In genomic region chr15:98799396-98799795, GRCm38 (mm10) we compare ENCODE assay signal across 8 mouse cellular contexts. TPM values are rescaled to one million over a fixed set of nuclear protein-coding genes. Genes with fewer than 3 reads are reported as not detected.
A peak's percentile ranks its signal among the peaks of the same experiment; 100 is the strongest.
DNase-seq lines count a peak whose midpoint lies in the region; ATAC-seq and TF ChIP-seq lines count a peak whose summit lies in the region.

No protein-coding gene starts in this region.

- H3K4me2 ChIP-seq in intestine, embryonic 14.5 days (ENCODE audit: low read length) = no peak overlapping the region
- no peak overlapping the region for H3K4me2 ChIP-seq in intestine, embryonic 16.5 days (ENCODE audit: low read depth, low read length)

- no peaks in the 10 kb centered on the region for H3K36me3 ChIP-seq in intestine, embryonic 14.5 days (ENCODE audit: control insufficient read depth, insufficient read depth, low read length)
- H3K36me3 ChIP-seq in intestine, embryonic 16.5 days (ENCODE audit: control insufficient read depth, insufficient read depth, low read length) = no peaks in the 10 kb centered on the region
- no peaks in the 10 kb centered on the region for H3K36me3 ChIP-seq in testis, adult 2 months (ENCODE audit: control insufficient read depth, insufficient read depth, low read length)

- H3K9ac ChIP-seq in intestine, embryonic 14.5 days (ENCODE audit: low read length) = no peak overlapping the region
- H3K9ac ChIP-seq in intestine, embryonic 16.5 days (ENCODE audit: low read depth, low read length) = no peak overlapping the region

- H3K4me1 ChIP-seq in intestine, embryonic 14.5 days (replicated peaks; ENCODE audit: control insufficient read depth, insufficient read depth, low read length) = 0 out of 2 replicates have a peak, but pooled peaks cover 4% of the 10 kb centered on the region
- peaks cover 9% of the 10 kb centered on the region; the same call in 1 of the 2 replicates for H3K4me1 ChIP-seq in intestine, embryonic 16.5 days (ENCODE audit: control insufficient read depth, insufficient read depth, low read length)
- H3K4me1 ChIP-seq in testis, adult 2 months (ENCODE audit: control insufficient read depth, insufficient read depth, low read length) = peaks cover 10% of the 10 kb centered on the region

- DNase-seq in intestine, embryonic 14.5 days (ENCODE audit: low spot score) = peak; percentile 96
- DNase-seq in cerebellum, postnatal 4 days (ENCODE audit: low spot score in 2 of 2) = peak; percentile 86 to 90
- peak; percentile 93 for DNase-seq in heart, postnatal 4 days
- peak; percentile 85 for DNase-seq in left cerebral cortex, postnatal 4 days
- DNase-seq in natural killer cell, adult 2 months (ENCODE audit: low spot score in 2 of 2) = peak; percentile 65 to 77

- H3K27ac ChIP-seq in intestine, embryonic 14.5 days (ENCODE audit: low read depth) = no peak overlapping the region
- H3K27ac ChIP-seq in intestine, embryonic 16.5 days (ENCODE audit: low read length) = no peak overlapping the region
- no peak overlapping the region for H3K27ac ChIP-seq in testis, adult 2 months (ENCODE audit: control insufficient read depth, insufficient read depth, low read depth, low read length)

- H3K9me3 ChIP-seq in intestine, embryonic 14.5 days (ENCODE audit: control insufficient read depth, low read length) = no peaks in the 10 kb centered on the region
- H3K9me3 ChIP-seq in intestine, embryonic 16.5 days (ENCODE audit: control insufficient read depth, low read length) = no peaks in the 10 kb centered on the region

- TF ChIP-seq CTCF in testis, adult 2 months (IDR thresholded peaks at IDR 0.05; ENCODE audit: control insufficient read depth, insufficient read depth, insufficient replicate concordance, low read depth, low read length) = peak; percentile 91

- H3K4me3 ChIP-seq in intestine, embryonic 14.5 days (ENCODE audit: low read depth, low read length) = no peak overlapping the region
- no peak overlapping the region for H3K4me3 ChIP-seq in intestine, embryonic 16.5 days (ENCODE audit: low read length)
- H3K4me3 ChIP-seq in testis, adult 2 months (ENCODE audit: control insufficient read depth, low read depth, low read length) = no peak overlapping the region

- no peak for TF ChIP-seq POLR2A in testis, adult 2 months (IDR thresholded peaks at IDR 0.05; ENCODE audit: control insufficient read depth, low read depth, low read length)

- intact Hi-C loops in left cerebral cortex, postnatal 4 days (cut with DNase I) = loop anchor here (5.0 to 10.0 kb wide), 2 partner anchors 137 to 225 kb away; partner anchors contain the start of genes 4930415O20Rik, Ccnt1 and Ddx23

- no peak for ATAC-seq in intestine, embryonic 14.5 days (replicated peaks; ENCODE audit: low FRiP score, low TSS enrichment, low read depth)
- ATAC-seq in intestine, embryonic 16.5 days = no peak
- peak; percentile 45 for ATAC-seq in activated CD4-positive, CD25-positive, alpha-beta regulatory T cell, adult 4 months

- 13% methylated on average over 12 of the region's 12 CpGs for WGBS in intestine, embryonic 14.5 days
- 11% methylated on average over 12 of the region's 12 CpGs for WGBS in intestine, embryonic 16.5 days

- peaks cover 99% of the 10 kb centered on the region for H3K27me3 ChIP-seq in intestine, embryonic 14.5 days (replicated peaks; ENCODE audit: control insufficient read depth, insufficient read depth, low read length)
- H3K27me3 ChIP-seq in intestine, embryonic 16.5 days (replicated peaks; ENCODE audit: control insufficient read depth, insufficient read depth, low read length) = peaks cover 76% of the 10 kb centered on the region
- 0 out of 2 replicates have a peak, but pooled peaks cover 3% of the 10 kb centered on the region for H3K27me3 ChIP-seq in testis, adult 2 months (ENCODE audit: control insufficient read depth, insufficient read depth, low read length)

RNA-seq across cellular contexts. Expression of gene Wnt1, which starts 9.7 kb away (rescaled TPM):
- not detected in 2 replicates for polyA plus RNA-seq in intestine, embryonic 14.5 days (2014; fragmentation: Nextera tagmentation; extraction: Ambion mirVana)
- polyA plus RNA-seq in intestine, embryonic 16.5 days (2015; fragmentation: Nextera tagmentation; extraction: Ambion mirVana) = not detected in 2 replicates
- not detected for polyA plus RNA-seq in activated CD4-positive, CD25-positive, alpha-beta regulatory T cell, adult 4 months (2017; shearing (Covaris generic))
- total RNA-seq in heart, postnatal 4 days (2021) = not detected
- not detected for total RNA-seq in left cerebral cortex, postnatal 4 days (2021)
- 3.5 and 4.0 TPM in 2 replicates for polyA plus RNA-seq in testis, adult 2 months (2012; rRNA removed)

RNA-seq across cellular contexts. Expression of gene Ddn, which starts 9.9 kb away (rescaled TPM):
- polyA plus RNA-seq in intestine, embryonic 14.5 days (2014; fragmentation: Nextera tagmentation; extraction: Ambion mirVana) = not detected in 2 replicates
- not detected in 2 replicates for polyA plus RNA-seq in intestine, embryonic 16.5 days (2015; fragmentation: Nextera tagmentation; extraction: Ambion mirVana)
- not detected for polyA plus RNA-seq in activated CD4-positive, CD25-positive, alpha-beta regulatory T cell, adult 4 months (2017; shearing (Covaris generic))
- total RNA-seq in heart, postnatal 4 days (2021) = 1 to 10 TPM in 1 of 2 experiments, under 1 TPM in 1; 0.93 to 1.2 TPM
- 100 to 1,000 TPM; 113 to 118 TPM for total RNA-seq in left cerebral cortex, postnatal 4 days (2021)
- 0.02 TPM in 1 of 2 replicates, not detected in the other for polyA plus RNA-seq in testis, adult 2 months (2012; rRNA removed)

RNA-seq across cellular contexts. Expression of gene Wnt10b, which starts 21.4 kb away (rescaled TPM):
- 0.12 TPM in 1 of 2 replicates, not detected in the other for polyA plus RNA-seq in intestine, embryonic 14.5 days (2014; fragmentation: Nextera tagmentation; extraction: Ambion mirVana)
- polyA plus RNA-seq in intestine, embryonic 16.5 days (2015; fragmentation: Nextera tagmentation; extraction: Ambion mirVana) = 0.09 TPM in 1 of 2 replicates, not detected in the other
- polyA plus RNA-seq in activated CD4-positive, CD25-positive, alpha-beta regulatory T cell, adult 4 months (2017; shearing (Covaris generic)) = under 1 TPM in 1 of 2 experiments, not detected in 1; 0.22 TPM
- under 1 TPM; 0.36 to 0.50 TPM for total RNA-seq in heart, postnatal 4 days (2021)
- under 1 TPM; 0.36 to 0.40 TPM for total RNA-seq in left cerebral cortex, postnatal 4 days (2021)
- polyA plus RNA-seq in testis, adult 2 months (2012; rRNA removed) = 0.47 and 0.67 TPM in 2 replicates

RNA-seq across cellular contexts. Expression of gene Prkag1, which starts 31.9 kb away (rescaled TPM):
- 77.0 and 77.3 TPM in 2 replicates for polyA plus RNA-seq in intestine, embryonic 14.5 days (2014; fragmentation: Nextera tagmentation; extraction: Ambion mirVana)
- 92.2 and 94.6 TPM in 2 replicates for polyA plus RNA-seq in intestine, embryonic 16.5 days (2015; fragmentation: Nextera tagmentation; extraction: Ambion mirVana)
- 100 to 1,000 TPM in 1 of 2 experiments, 10 to 100 TPM in 1; 98.2 to 133 TPM for polyA plus RNA-seq in activated CD4-positive, CD25-positive, alpha-beta regulatory T cell, adult 4 months (2017; shearing (Covaris generic))
- 10 to 100 TPM; 88.9 to 89.3 TPM for total RNA-seq in heart, postnatal 4 days (2021)
- total RNA-seq in left cerebral cortex, postnatal 4 days (2021) = 10 to 100 TPM; 35.0 to 38.1 TPM
- 18.4 and 19.5 TPM in 2 replicates for polyA plus RNA-seq in testis, adult 2 months (2012; rRNA removed)

RNA-seq across cellular contexts. Expression of gene Arf3, which starts 36.4 kb away (rescaled TPM):
- polyA plus RNA-seq in intestine, embryonic 14.5 days (2014; fragmentation: Nextera tagmentation; extraction: Ambion mirVana) = 34.6 and 37.1 TPM in 2 replicates
- 35.4 and 40.1 TPM in 2 replicates for polyA plus RNA-seq in intestine, embryonic 16.5 days (2015; fragmentation: Nextera tagmentation; extraction: Ambion mirVana)
- polyA plus RNA-seq in activated CD4-positive, CD25-positive, alpha-beta regulatory T cell, adult 4 months (2017; shearing (Covaris generic)) = 10 to 100 TPM; 29.9 to 46.7 TPM
- 10 to 100 TPM; 40.9 to 43.7 TPM for total RNA-seq in heart, postnatal 4 days (2021)
- total RNA-seq in left cerebral cortex, postnatal 4 days (2021) = 100 to 1,000 TPM; 318 to 348 TPM
- 60.1 and 80.4 TPM in 2 replicates for polyA plus RNA-seq in testis, adult 2 months (2012; rRNA removed)
